Mouse (Mus musculus): ENCODE measurements around the gene Olfr810.

DNA sequence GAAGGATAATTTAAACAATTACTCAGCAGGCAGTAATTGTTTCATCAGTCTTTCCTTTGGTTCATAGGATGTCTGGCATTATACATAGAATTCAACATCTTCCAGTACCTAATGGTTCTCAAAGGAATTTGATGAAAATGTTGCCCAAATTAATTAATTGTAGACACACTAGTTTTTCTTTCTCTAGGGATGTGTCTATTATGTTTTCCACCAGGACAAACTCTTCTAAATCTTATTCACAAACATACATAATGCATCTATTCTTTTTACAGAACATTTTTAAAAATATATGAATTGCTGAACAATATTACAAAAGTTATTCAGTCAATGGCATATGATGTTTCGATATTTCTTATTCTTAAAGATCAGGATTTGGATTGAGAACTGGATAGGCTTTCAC lies 29.5 kb downstream of the Olfr810 start, which contains the start of gene Olfr808:
- TF ChIP-seq CTCF (IDR thresholded peaks at IDR 0.05; ENCODE audit: borderline replicate concordance, insufficient read depth, low read depth, low read length) (no peak), POLR2A (IDR thresholded peaks at IDR 0.05; ENCODE audit: borderline replicate concordance, insufficient read depth, low read length) (no peak)

Data from cerebellum, adult 2 months (tissue).